Mouse (Mus musculus) cerebellum, adult 2 months (tissue): Measurements from ENCODE around the gene Robo2. TPM values are rescaled to one million over a fixed set of nuclear protein-coding genes. Genes with fewer than 3 reads are reported as not detected.

Experiments used
- DNase-seq, 2 experiments: peaks; one replicate each; pipeline ENCODE4 v3.0.0; 2021
- H3K27ac ChIP-seq: fragments of 200-500 bp; 2 replicates; pipeline ENCODE4 v1.5.1; 2012; ENCODE audit warnings: low read length, control low read depth, inconsistent platforms; ENCODE audit not compliant: insufficient read depth
- H3K27me3 ChIP-seq: fragments of 200-500 bp; 2 replicates; pipeline ENCODE4 v1.6.1; 2012; ENCODE audit warnings: inconsistent platforms, mild to moderate bottlenecking, low read length, moderate library complexity; ENCODE audit not compliant: control insufficient read depth, insufficient read depth
- H3K4me1 ChIP-seq: fragments of 200-500 bp; 2 replicates; pipeline ENCODE4 v1.6.1; 2011; ENCODE audit warnings: low read length; ENCODE audit not compliant: control insufficient read depth, insufficient read depth
- H3K4me3 ChIP-seq: fragments of 200-500 bp; replicated peaks from 2 replicates; pipeline ENCODE3; 2011; ENCODE audit warnings: mild to moderate bottlenecking, low read depth, low read length, control low read depth; ENCODE audit not compliant: insufficient read depth
- CTCF ChIP-seq: fragments of 200-500 bp; IDR thresholded peaks from 2 replicates; pipeline ENCODE4 v1.5.1; 2011; ENCODE audit warnings: low read depth, mild to moderate bottlenecking, control low read depth, low read length, moderate library complexity, borderline replicate concordance; ENCODE audit not compliant: insufficient read depth
- POLR2A ChIP-seq: fragments of 200-500 bp; IDR thresholded peaks from 2 replicates; pipeline ENCODE4 v1.6.1; 2011; ENCODE audit warnings: low read length, control low read depth, borderline replicate concordance; ENCODE audit not compliant: insufficient read depth
- WGBS: fragments of 180-500 bp; shearing (Covaris S2); methylation state at CpG from one replicate; pipeline ENCODE4 v1.1.7; 2018; 5-methylcytosine and 5-hydroxymethylcytosine counted together
- polyA plus RNA-seq: library from polyadenylated mRNA; depleted of rRNA; stranded (reverse); fragments of >200 nt; gene quantifications from 2 replicates; pipeline ENCODE4 v1.2.3, GENCODE M21; 2012

Gene Robo2
- polyA plus RNA-seq, 1 experiment, result 20.1 TPM

DNA sequence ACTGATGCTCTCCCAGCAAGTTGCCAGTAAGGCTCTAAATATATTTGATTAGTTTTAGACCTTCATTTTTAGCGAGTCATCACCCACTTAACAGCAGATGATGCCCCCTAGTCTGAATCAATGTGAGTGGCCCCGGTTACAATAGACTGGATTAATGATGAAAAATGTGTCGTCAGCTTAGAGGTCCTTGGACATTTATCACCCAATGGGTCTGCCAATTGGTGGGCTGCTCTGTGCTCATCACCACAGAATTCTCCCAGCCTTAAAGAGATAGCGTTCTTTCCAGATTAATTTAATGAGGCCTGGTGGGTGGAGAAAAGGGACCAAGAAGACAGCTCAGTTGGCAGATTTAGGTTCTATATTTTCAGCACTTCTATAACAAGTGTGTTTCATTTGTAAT, 138.6 kb downstream of the Robo2 start:
- DNase-seq, result no peak
- no peak overlapping the region for H3K27ac ChIP-seq
- no peak for TF ChIP-seq CTCF
- no peak for TF ChIP-seq POLR2A
- 83% methylated on average over 4 of the region's 4 CpGs for WGBS
- no peak overlapping the region for H3K4me3 ChIP-seq
- H3K27me3 ChIP-seq, result no peaks in the 10 kb centered on the region
- no peaks in the 10 kb centered on the region for H3K4me1 ChIP-seq

DNA sequence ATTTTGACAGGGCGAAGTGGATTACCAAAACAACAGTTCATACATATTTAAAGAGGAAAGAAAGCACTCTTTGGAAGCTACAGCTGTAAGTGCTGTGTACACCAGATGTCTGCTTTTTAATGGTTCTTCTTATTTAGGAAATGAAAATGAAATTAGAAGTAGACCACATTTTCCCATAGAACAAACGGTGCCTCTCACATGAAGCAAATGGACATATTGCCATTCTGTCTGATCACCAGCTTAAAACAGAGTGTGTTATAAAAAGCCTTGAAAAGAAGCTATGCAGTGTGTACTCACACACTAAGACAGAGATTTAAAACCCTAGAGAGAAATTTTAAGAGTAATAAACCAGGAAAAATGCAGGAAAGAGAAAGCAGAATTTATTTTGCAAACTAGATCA, 153.4 kb downstream of the Robo2 start:
- WGBS, result 93% methylated on average over 2 of the region's 2 CpGs
- Histone ChIP-seq H3K27ac (no peak overlapping the region), H3K27me3 (no peaks in the 10 kb centered on the region), H3K4me3 (no peak overlapping the region), H3K4me1 (no peaks in the 10 kb centered on the region)
- DNase-seq, result no peak
- TF ChIP-seq CTCF, result no peak
- no peak for TF ChIP-seq POLR2A

DNA sequence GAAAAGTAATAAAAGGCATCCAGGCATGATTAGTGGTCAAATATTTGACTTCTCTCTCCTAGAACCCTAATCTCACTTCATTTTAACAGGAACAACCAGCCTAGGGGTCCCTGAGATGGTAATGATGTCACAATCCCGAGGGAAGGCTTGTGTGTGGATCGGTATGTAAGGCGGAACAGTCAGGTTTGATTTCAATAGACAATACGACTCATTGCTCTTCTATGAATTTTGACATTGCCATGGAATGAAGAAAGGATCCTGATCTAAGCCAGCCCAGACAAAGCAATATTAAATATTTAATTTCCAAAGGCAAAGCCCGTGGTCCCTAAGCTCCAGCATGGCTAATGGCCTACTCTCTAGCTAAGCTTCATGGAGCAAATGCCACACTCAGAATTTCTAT, 167.2 kb downstream of the Robo2 start:
- no peak for TF ChIP-seq CTCF
- TF ChIP-seq POLR2A, result no peak
- H3K27ac ChIP-seq, result no peak overlapping the region
- no peaks in the 10 kb centered on the region for H3K4me1 ChIP-seq
- WGBS, result 90% methylated on average over 5 of the region's 5 CpGs
- no peaks in the 10 kb centered on the region for H3K27me3 ChIP-seq
- no peak overlapping the region for H3K4me3 ChIP-seq
- no peak for DNase-seq

DNA sequence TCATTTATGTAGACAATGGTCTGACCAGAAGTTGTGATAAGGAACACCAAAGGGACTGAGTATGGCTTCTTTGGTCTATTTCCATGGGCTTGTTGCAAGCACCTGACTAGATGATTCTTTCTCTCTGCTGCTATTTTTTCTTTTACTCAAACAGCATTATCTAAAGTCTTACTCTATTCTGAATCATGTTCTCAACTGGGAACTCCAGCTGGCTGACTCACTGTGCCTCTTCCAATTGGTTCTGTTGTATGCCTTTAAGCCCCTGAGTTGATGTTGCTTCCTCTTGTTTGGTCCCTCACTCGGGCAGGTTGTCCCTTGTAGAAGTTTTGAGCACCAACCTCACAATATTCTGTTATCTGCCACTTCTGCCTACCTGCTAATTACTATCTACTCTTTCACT, 170.1 kb downstream of the Robo2 start:
- TF ChIP-seq CTCF (no peak), POLR2A (no peak)
- no peak for DNase-seq
- H3K27me3 ChIP-seq, result no peaks in the 10 kb centered on the region
- H3K4me3 ChIP-seq, result no peak overlapping the region
- H3K4me1 ChIP-seq, result no peaks in the 10 kb centered on the region
- no peak overlapping the region for H3K27ac ChIP-seq
- 91% methylated on average over 1 of the region's 1 CpGs for WGBS

DNA sequence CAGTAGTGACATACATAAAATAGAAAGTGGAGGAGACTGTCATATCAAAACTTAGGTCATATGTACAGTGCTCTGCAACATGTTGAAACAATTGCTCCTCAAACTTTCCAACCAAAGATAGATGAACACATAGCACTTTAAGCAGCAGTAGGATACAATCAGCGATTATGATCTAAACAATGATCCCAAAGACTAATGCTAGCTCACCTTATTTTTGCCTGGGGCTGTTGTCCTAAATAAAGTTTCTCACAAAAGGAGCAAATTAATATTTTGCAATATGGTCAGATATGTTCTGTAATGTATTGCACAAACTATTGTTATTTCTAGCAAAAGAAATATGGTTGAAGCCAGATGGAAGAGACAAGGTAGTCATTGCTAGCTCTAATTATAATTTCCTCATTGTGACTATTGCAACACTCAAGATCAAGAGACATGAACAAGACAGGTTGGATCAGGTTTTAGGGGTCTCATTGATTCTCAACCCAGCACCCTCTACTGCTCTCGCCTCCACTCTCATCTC, 174.2 kb downstream of the Robo2 start:
- H3K27me3 ChIP-seq, result no peaks in the 10 kb centered on the region
- H3K27ac ChIP-seq, result no peak overlapping the region
- no peak overlapping the region for H3K4me3 ChIP-seq
- TF ChIP-seq CTCF (no peak), POLR2A (no peak)
- DNase-seq, result no peak
- 98% methylated on average over 2 of the region's 2 CpGs for WGBS
- no peaks in the 10 kb centered on the region for H3K4me1 ChIP-seq

DNA sequence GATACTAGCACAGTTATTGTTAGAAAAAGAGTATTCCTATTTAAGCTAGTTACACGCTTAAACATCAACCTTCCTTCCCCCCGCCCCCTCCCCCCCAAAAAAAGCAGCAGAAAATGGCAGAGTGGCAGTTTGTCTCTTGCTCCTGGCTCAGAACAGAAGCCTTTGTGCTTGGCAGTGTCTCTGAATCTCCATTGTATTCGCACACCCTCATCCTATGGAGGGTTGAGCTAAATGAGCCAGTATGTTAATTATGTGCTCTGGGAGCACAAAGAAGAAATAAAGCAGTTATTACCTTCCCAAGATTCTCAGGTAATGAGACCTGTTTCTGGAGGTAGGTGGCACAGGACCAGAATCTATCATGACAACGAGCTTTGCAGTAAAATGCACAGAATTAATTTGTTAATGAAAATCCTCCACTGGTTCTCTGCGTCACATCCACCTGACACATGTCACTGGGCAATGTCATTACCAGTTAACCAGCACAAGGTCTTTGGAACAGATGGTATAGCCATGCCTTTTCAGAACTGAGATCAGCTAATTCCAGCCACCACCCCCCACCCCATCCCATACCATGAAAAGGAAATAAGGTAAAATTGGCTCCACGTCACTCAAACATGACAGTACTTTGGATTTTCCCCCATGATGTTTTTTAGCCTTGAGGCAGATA, 177.1 kb downstream of the Robo2 start:
- no peak for TF ChIP-seq CTCF
- no peak for TF ChIP-seq POLR2A
- Histone ChIP-seq H3K27ac (no peak overlapping the region), H3K4me1 (no peaks in the 10 kb centered on the region), H3K27me3 (no peaks in the 10 kb centered on the region), H3K4me3 (no peak overlapping the region)
- WGBS, result 66% methylated on average over 6 of the region's 6 CpGs
- no peak for DNase-seq

DNA sequence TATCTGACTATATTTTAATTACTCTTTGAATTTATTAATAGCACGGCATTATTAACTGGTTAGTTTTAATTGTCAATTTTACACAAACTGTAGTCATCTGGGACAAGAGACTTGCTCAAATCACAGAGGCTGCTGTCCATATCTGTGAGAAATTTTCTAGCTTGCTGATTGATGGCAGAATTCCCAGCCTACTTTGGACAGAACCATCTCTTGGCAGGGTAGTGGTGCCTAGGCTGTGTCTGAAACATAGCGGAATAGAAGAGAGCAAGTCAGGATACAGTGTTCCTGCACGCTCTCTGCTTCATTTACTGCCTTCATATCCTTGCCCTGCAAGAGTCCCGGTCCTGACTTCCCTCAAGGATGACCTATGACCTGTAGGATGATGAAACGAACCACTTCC, 178.0 kb downstream of the Robo2 start:
- WGBS, result 24% methylated on average over 5 of the region's 5 CpGs
- Histone ChIP-seq H3K27ac (no peak overlapping the region), H3K4me3 (no peak overlapping the region), H3K4me1 (no peaks in the 10 kb centered on the region), H3K27me3 (no peaks in the 10 kb centered on the region)
- peak in 1 of 2 experiments; percentile 32 for DNase-seq
- TF ChIP-seq CTCF (no peak), POLR2A (no peak)

DNA sequence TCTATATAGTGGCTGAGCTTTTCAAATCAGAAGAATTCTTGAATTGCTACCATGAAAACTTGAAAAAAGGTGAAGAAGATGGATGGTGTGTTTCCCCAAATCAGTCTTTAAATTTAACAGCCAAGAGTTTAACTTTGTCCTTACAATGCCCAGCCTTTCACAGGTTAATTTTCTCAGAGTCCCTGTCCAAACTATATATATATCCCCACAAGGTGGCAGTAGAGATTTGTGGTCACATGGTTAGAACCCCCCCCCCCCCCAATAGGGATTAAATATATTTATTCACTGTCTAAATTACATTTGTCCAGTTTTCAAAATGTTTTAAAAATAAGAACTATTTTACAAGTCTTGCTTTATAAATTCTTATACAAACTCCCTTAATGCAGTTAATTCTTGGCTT, 184.3 kb downstream of the Robo2 start:
- DNase-seq, result no peak
- TF ChIP-seq CTCF (no peak), POLR2A (no peak)
- H3K4me3 ChIP-seq, result no peak overlapping the region
- no peaks in the 10 kb centered on the region for H3K4me1 ChIP-seq
- H3K27ac ChIP-seq, result no peak overlapping the region
- H3K27me3 ChIP-seq, result no peaks in the 10 kb centered on the region
